Mouse (Mus musculus) kidney, adult 2 months (tissue): ENCODE results near the gene Bora.

Experiments
- CTCF ChIP-seq: fragments of 200-500 bp; conservative IDR thresholded peaks from 2 replicates; pipeline ENCODE4 v1.5.1; 2011; ENCODE audit warnings: low read depth, mild to moderate bottlenecking, control low read depth, low read length, moderate library complexity, mixed read lengths; ENCODE audit not compliant: insufficient read depth, insufficient read length
- POLR2A ChIP-seq: fragments of 200-500 bp; IDR thresholded peaks from one replicate; pipeline ENCODE4 v1.6.1; 2011; ENCODE audit warnings: low read depth, low read length, control low read depth

DNA sequence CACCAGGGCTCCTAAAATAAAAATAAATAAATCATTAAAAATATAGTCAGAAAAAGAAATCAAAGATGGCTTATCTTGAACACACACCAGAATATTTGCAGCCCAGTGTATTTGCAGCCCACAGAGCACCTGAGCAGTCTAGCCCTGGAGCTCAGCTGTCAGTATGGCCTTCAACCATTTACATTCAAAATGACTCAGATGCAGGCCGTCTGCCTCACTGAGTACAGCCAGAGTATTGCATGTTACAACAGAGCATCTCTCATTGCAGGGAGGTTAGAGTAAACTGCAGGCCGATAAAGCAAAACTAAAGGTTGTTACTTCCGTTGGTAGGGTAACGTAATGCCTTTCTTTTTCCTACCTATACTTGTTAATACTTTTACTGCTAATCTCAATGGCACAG is 78.1 kb downstream of the Bora start:
- no peak for TF ChIP-seq CTCF
- TF ChIP-seq POLR2A = no peak
